Mouse (Mus musculus): ENCODE data around the gene Wbp11. TPM values are rescaled to one million over a fixed set of nuclear protein-coding genes. Genes with fewer than 3 reads are reported as not detected.

Gene Wbp11
- total and polyA plus RNA-seq, 3 experiments = 43.5 to 411 (median 294) TPM

GRCm38 (mm10) chr6:136795110-136795509 lies 32.9 kb downstream of the Wbp11 start:
- H3K36me3 ChIP-seq (ENCODE audit: control insufficient read depth in 1 of 2, insufficient read depth in 2 of 2, low read length in 2 of 2) = no peaks in the 10 kb centered on the region
- H3K27ac ChIP-seq (ENCODE audit: control insufficient read depth, low read depth, low read length) = no peak overlapping the region
- no peaks in the 10 kb centered on the region for H3K9me3 ChIP-seq (replicated peaks; ENCODE audit: insufficient read depth, low read length)
- no peaks in the 10 kb centered on the region for H3K79me2 ChIP-seq (ENCODE audit: control insufficient read depth, insufficient read depth, low read length, poor library complexity)
- H3K4me1 ChIP-seq (ENCODE audit: control insufficient read depth in 1 of 2, insufficient read depth in 2 of 2, low read length in 2 of 2) = peaks cover 0 to 5% of the 10 kb centered on the region in 2 experiments; a peak in 2 of 4 replicates
- H3K4me3 ChIP-seq (ENCODE audit: control insufficient read depth in 1 of 2, insufficient read depth in 1 of 2, low read depth in 2 of 2, low read length in 2 of 2) = no peak overlapping the region
- DNase-seq (ENCODE audit: low read depth, low spot score) = peak; percentile 52
- H3K27me3 ChIP-seq (ENCODE audit: control insufficient read depth in 1 of 2, insufficient read depth in 2 of 2, low read length in 2 of 2) = no peaks in the 10 kb centered on the region
- no peak overlapping the region for H3K9ac ChIP-seq (ENCODE audit: control insufficient read depth, low read depth, low read length, poor library complexity, severe bottlenecking)
- TF ChIP-seq EP300 (IDR thresholded peaks at IDR 0.05; ENCODE audit: low read depth in 1 of 2, low read length in 2 of 2) (no peak), GATA1 (IDR thresholded peaks at IDR 0.05; ENCODE audit: low read depth, low read length) (0 out of 2 replicates have a peak, but pooled peaks have one; percentile 7)

GRCm38 (mm10) chr6:136793831-136794525 lies 34.1 kb downstream of the Wbp11 start:
- Histone ChIP-seq H3K36me3 (ENCODE audit: control insufficient read depth in 1 of 2, insufficient read depth in 2 of 2, low read length in 2 of 2) (no peaks in the 10 kb centered on the region), H3K79me2 (ENCODE audit: control insufficient read depth, insufficient read depth, low read length, poor library complexity) (no peaks in the 10 kb centered on the region), H3K4me1 (ENCODE audit: control insufficient read depth in 1 of 2, insufficient read depth in 2 of 2, low read length in 2 of 2) (peaks cover 0 to 5% of the 10 kb centered on the region in 2 experiments; a peak in 2 of 4 replicates), H3K4me3 (ENCODE audit: control insufficient read depth in 1 of 2, insufficient read depth in 1 of 2, low read depth in 2 of 2, low read length in 2 of 2) (no peak overlapping the region), H3K9me3 (replicated peaks; ENCODE audit: insufficient read depth, low read length) (no peaks in the 10 kb centered on the region), H3K27ac (ENCODE audit: control insufficient read depth, low read depth, low read length) (no peak overlapping the region), H3K9ac (ENCODE audit: control insufficient read depth, low read depth, low read length, poor library complexity, severe bottlenecking) (no peak overlapping the region), H3K27me3 (ENCODE audit: control insufficient read depth in 1 of 2, insufficient read depth in 2 of 2, low read length in 2 of 2) (no peaks in the 10 kb centered on the region)
- no peak for DNase-seq (ENCODE audit: low read depth, low spot score)
- TF ChIP-seq GABPA (IDR thresholded peaks at IDR 0.05; ENCODE audit: low read depth, low read length) = no peak
- TF ChIP-seq BHLHE40 (IDR thresholded peaks at IDR 0.05; ENCODE audit: borderline replicate concordance, low read depth, low read length) = no peak
- no peak for TF ChIP-seq ELF1 (IDR thresholded peaks at IDR 0.05; ENCODE audit: low read depth, low read length)
- TF ChIP-seq POLR2A (IDR thresholded peaks at IDR 0.05; ENCODE audit: control insufficient read depth in 1 of 2, insufficient read depth in 1 of 2, low read depth in 1 of 2, low read length in 2 of 2, poor library complexity in 1 of 2) = no peak
- no peak for TF ChIP-seq NELFE (IDR thresholded peaks at IDR 0.05; ENCODE audit: low read depth, low read length)
- TF ChIP-seq MAFK (IDR thresholded peaks at IDR 0.05; ENCODE audit: borderline replicate concordance, low read depth, low read length) = no peak
- no peak for TF ChIP-seq NRF1 (IDR thresholded peaks at IDR 0.05; ENCODE audit: insufficient read depth, low read depth, low read length, poor library complexity, severe bottlenecking)
- TF ChIP-seq MEF2A (IDR thresholded peaks at IDR 0.05; ENCODE audit: extremely low read depth, insufficient replicate concordance, low read depth, low read length, poor library complexity, severe bottlenecking) = no peak
- TF ChIP-seq ZC3H11A (IDR thresholded peaks at IDR 0.05; ENCODE audit: low read depth, low read length) = no peak
- no peak for TF ChIP-seq MAX (IDR thresholded peaks at IDR 0.05; ENCODE audit: low read length)
- TF ChIP-seq MAZ (IDR thresholded peaks at IDR 0.05; ENCODE audit: low read depth, low read length) = no peak
- TF ChIP-seq TAL1 (IDR thresholded peaks at IDR 0.05; ENCODE audit: low read length) = no peak
- TF ChIP-seq TCF12 (IDR thresholded peaks at IDR 0.05; ENCODE audit: low read depth, low read length) = no peak
- no peak for TF ChIP-seq CHD1 (IDR thresholded peaks at IDR 0.05; ENCODE audit: low read depth, low read length)
- no peak for TF ChIP-seq GATA1 (IDR thresholded peaks at IDR 0.05; ENCODE audit: low read depth, low read length)
- no peak for TF ChIP-seq SIN3A (IDR thresholded peaks at IDR 0.05; ENCODE audit: low read length)
- no peak for TF ChIP-seq POLR2AphosphoS2 (IDR thresholded peaks at IDR 0.05; ENCODE audit: low read length)
- TF ChIP-seq SMC3 (IDR thresholded peaks at IDR 0.05; ENCODE audit: low read depth, low read length) = no peak
- no peak for TF ChIP-seq USF1 (IDR thresholded peaks at IDR 0.05; ENCODE audit: low read depth, low read length)
- no peak for TF ChIP-seq UBTF (IDR thresholded peaks at IDR 0.05; ENCODE audit: borderline replicate concordance, insufficient read depth, low read depth, low read length)

All from MEL (cell line).